In genomic region chr13:34245216-34245615, GRCm38 (mm10) we compare ENCODE assay signal across 19 mouse cellular contexts.
DNase-seq lines count a peak whose midpoint lies in the region; ATAC-seq lines count a peak whose summit lies in the region.
"Had no signal": no experiment of that assay in that cellular context is flagged by ENCODE, and none has a peak within 500 bp of the region (broad histone marks: within the 10 kb centered on the region; RNA-seq: fewer than 3 reads in every experiment).

No protein-coding gene starts in this region.

- no peaks in the 10 kb centered on the region for H3K9me3 ChIP-seq in hindbrain, embryonic 13.5 days
- H3K9me3 ChIP-seq in hindbrain, embryonic 14.5 days (ENCODE audit: control insufficient read depth, low read length): no peaks in the 10 kb centered on the region
- no peaks in the 10 kb centered on the region for H3K9me3 ChIP-seq in forebrain, embryonic 13.5 days (replicated peaks)
- H3K9me3 ChIP-seq: embryonic facial prominence, embryonic 10.5 days; heart, embryonic 10.5 days; hindbrain, embryonic 15.5 days; neural tube, embryonic 13.5 days had no signal

- H3K4me1 ChIP-seq in hindbrain, embryonic 13.5 days (replicated peaks): peaks cover 67% of the 10 kb centered on the region
- peaks cover 38% of the 10 kb centered on the region for H3K4me1 ChIP-seq in hindbrain, embryonic 14.5 days (replicated peaks; ENCODE audit: control insufficient read depth, insufficient read depth, low read length)
- peaks cover 84% of the 10 kb centered on the region for H3K4me1 ChIP-seq in forebrain, embryonic 13.5 days

- no peak overlapping the region for H3K4me3 ChIP-seq in hindbrain, embryonic 13.5 days
- H3K4me3 ChIP-seq in hindbrain, embryonic 14.5 days (replicated peaks; ENCODE audit: low read length): no peak overlapping the region
- H3K4me3 ChIP-seq in forebrain, embryonic 13.5 days: no peak overlapping the region
- H3K4me3 ChIP-seq: embryonic facial prominence, embryonic 10.5 days; gastrocnemius, adult 2 months; heart, embryonic 10.5 days; hindbrain, embryonic 15.5 days; neural tube, embryonic 13.5 days had no signal

- DNase-seq in hindbrain, embryonic 14.5 days (ENCODE audit: low spot score): no peak
- DNase-seq in A20 (ENCODE audit: low read depth, low spot score): peak; percentile 31
- DNase-seq in lung, postnatal 10 days: peak; percentile 42
- no peak for DNase-seq in ovary, postnatal 14 days (ENCODE audit: low spot score)
- DNase-seq in cerebellum, adult 8-10 months: no peak
- DNase-seq: cerebellum, adult 2 months; gastrocnemius, adult 2 months; heart, postnatal 10 days; layer of hippocampus, postnatal 36 days; left cerebral cortex, postnatal 4 days; liver had no signal

- H3K4me2 ChIP-seq in hindbrain, embryonic 13.5 days: no peak overlapping the region
- no peak overlapping the region for H3K4me2 ChIP-seq in hindbrain, embryonic 14.5 days (replicated peaks)
- H3K4me2 ChIP-seq in forebrain, embryonic 13.5 days: no peak overlapping the region
- H3K4me2 ChIP-seq: hindbrain, embryonic 15.5 days; neural tube, embryonic 13.5 days had no signal

- H3K27me3 ChIP-seq in hindbrain, embryonic 13.5 days: no peaks in the 10 kb centered on the region
- no peaks in the 10 kb centered on the region for H3K27me3 ChIP-seq in hindbrain, embryonic 14.5 days (ENCODE audit: control insufficient read depth, insufficient read depth, low read length)
- no peaks in the 10 kb centered on the region for H3K27me3 ChIP-seq in forebrain, embryonic 13.5 days
- H3K27me3 ChIP-seq: hindbrain, embryonic 15.5 days; neural tube, embryonic 13.5 days had no signal

- H3K27ac ChIP-seq in hindbrain, embryonic 13.5 days: 0 out of 2 replicates have a peak overlapping the region, but pooled peaks have one; percentile 12
- H3K27ac ChIP-seq in hindbrain, embryonic 14.5 days: no peak overlapping the region
- H3K27ac ChIP-seq in forebrain, embryonic 13.5 days: peak overlapping the region; percentile 44; the same call in 1 of the 2 replicates
- H3K27ac ChIP-seq: embryonic facial prominence, embryonic 10.5 days; gastrocnemius, adult 2 months; heart, embryonic 10.5 days; hindbrain, embryonic 15.5 days; kidney, postnatal 0 days had no signal

- H3K36me3 ChIP-seq in hindbrain, embryonic 13.5 days: no peaks in the 10 kb centered on the region
- no peaks in the 10 kb centered on the region for H3K36me3 ChIP-seq in hindbrain, embryonic 14.5 days (replicated peaks; ENCODE audit: control insufficient read depth, insufficient read depth)
- no peaks in the 10 kb centered on the region for H3K36me3 ChIP-seq in forebrain, embryonic 13.5 days (ENCODE audit: poor library complexity, severe bottlenecking)
- H3K36me3 ChIP-seq: embryonic facial prominence, embryonic 10.5 days; heart, embryonic 10.5 days; hindbrain, embryonic 15.5 days; neural tube, embryonic 13.5 days had no signal

- no peak overlapping the region for H3K9ac ChIP-seq in hindbrain, embryonic 13.5 days
- H3K9ac ChIP-seq in hindbrain, embryonic 14.5 days: no peak overlapping the region
- no peak overlapping the region for H3K9ac ChIP-seq in forebrain, embryonic 13.5 days
- H3K9ac ChIP-seq: hindbrain, embryonic 15.5 days; neural tube, embryonic 13.5 days had no signal

- ATAC-seq in hindbrain, embryonic 13.5 days (ENCODE audit: low FRiP score): no peak
- ATAC-seq in hindbrain, embryonic 14.5 days (ENCODE audit: low FRiP score): no peak
- ATAC-seq in forebrain, embryonic 13.5 days: no peak
- ATAC-seq: intestine, embryonic 16.5 days had no signal

- 76% methylated on average over 6 of the region's 6 CpGs for WGBS in hindbrain, embryonic 13.5 days
- WGBS in hindbrain, embryonic 14.5 days: 65% methylated on average over 6 of the region's 6 CpGs
- 58% methylated on average over 6 of the region's 6 CpGs for WGBS in forebrain, embryonic 13.5 days

Comparison
In these comparisons a context has a peak if more than half of its experiments do, and no peak if none do; other contexts are left out.
1. DNase-seq: peak in A20 (single experiment) and lung, postnatal 10 days (single experiment); none in hindbrain, embryonic 14.5 days (single experiment), ovary, postnatal 14 days (single experiment) and cerebellum, adult 8-10 months (single experiment).